Mouse (Mus musculus) ES-E14 (cell line): Measurements from ENCODE around the gene Dact1.

Source experiments
- CHD2 ChIP-seq: IDR thresholded peaks from 2 replicates; pipeline ENCODE4 v1.6.1; 2014; ENCODE audit warnings: mild to moderate bottlenecking, low read depth, low read length, inconsistent platforms
- HCFC1 ChIP-seq: IDR thresholded peaks from 2 replicates; pipeline ENCODE4 v1.6.1; 2012; ENCODE audit warnings: low read length, inconsistent platforms, borderline replicate concordance; ENCODE audit not compliant: insufficient read depth
- MAFK ChIP-seq: IDR thresholded peaks from 2 replicates; pipeline ENCODE4 v1.6.1; 2014; ENCODE audit warnings: mild to moderate bottlenecking, low read depth, low read length, inconsistent platforms; ENCODE audit not compliant: insufficient read depth
- ZC3H11A ChIP-seq: IDR thresholded peaks from 2 replicates; pipeline ENCODE4 v1.6.1; 2012; ENCODE audit warnings: low read depth, mild to moderate bottlenecking, inconsistent platforms, low read length, borderline replicate concordance
- ZNF384 ChIP-seq: IDR thresholded peaks from 2 replicates; pipeline ENCODE4 v1.6.1; 2012; ENCODE audit warnings: low read depth, low read length, inconsistent platforms

GRCm38 (mm10) chr12:71318239-71318638 is 8.6 kb downstream of the Dact1 start:
- TF ChIP-seq HCFC1 = no peak
- no peak for TF ChIP-seq MAFK
- no peak for TF ChIP-seq ZNF384
- no peak for TF ChIP-seq CHD2
- TF ChIP-seq ZC3H11A = no peak
